Mouse (Mus musculus) intestine, postnatal 0 days (tissue): ENCODE measurements at regions not wholly inside any gene's neighbourhood (a gene's known extent, or its start where the extent isn't known, plus 50 kb on each side); places are given as distances from the start of the nearest gene placed in this dataset.

Experiments
- ATAC-seq: fragments of 200-750 bp; cut with Nextera tagmentation; 2 replicates; pipeline ENCODE4 v1.8.0; 2017; ENCODE audit warnings: mild to moderate bottlenecking, moderate TSS enrichment, moderate library complexity
- H3K27ac ChIP-seq: fragments of 300-500 bp; sonication (generic); 2 replicates; pipeline ENCODE4 v1.5.1; 2014; ENCODE audit warnings: mild to moderate bottlenecking, low read depth, low read length, moderate library complexity
- H3K27me3 ChIP-seq: fragments of 300-500 bp; sonication (generic); replicated peaks from 2 replicates; pipeline ENCODE4 v1.6.1; 2014; ENCODE audit warnings: low read length, mixed read lengths; ENCODE audit not compliant: control insufficient read depth, insufficient read depth
- H3K36me3 ChIP-seq: fragments of 300-500 bp; sonication (generic); 2 replicates; pipeline ENCODE4 v1.6.1; 2014; ENCODE audit warnings: mild to moderate bottlenecking, moderate library complexity; ENCODE audit not compliant: control insufficient read depth, insufficient read depth
- H3K4me1 ChIP-seq: fragments of 300-500 bp; sonication (generic); replicated peaks from 2 replicates; pipeline ENCODE4 v1.6.1; 2014; ENCODE audit warnings: antibody characterized with exemption, low read length, mixed read lengths; ENCODE audit not compliant: control insufficient read depth, insufficient read depth
- H3K4me2 ChIP-seq: fragments of 300-500 bp; sonication (generic); replicated peaks from 2 replicates; pipeline ENCODE4 v1.6.1; 2014; ENCODE audit warnings: low read depth, mild to moderate bottlenecking, moderate library complexity
- H3K4me3 ChIP-seq: fragments of 300-500 bp; sonication (generic); 2 replicates; pipeline ENCODE4 v1.5.1; 2014; ENCODE audit warnings: low read depth, low read length
- H3K9ac ChIP-seq: fragments of 300-500 bp; sonication (generic); 2 replicates; pipeline ENCODE4 v1.6.1; 2014; ENCODE audit warnings: mild to moderate bottlenecking, low read depth, low read length
- H3K9me3 ChIP-seq: fragments of 300-500 bp; sonication (generic); 2 replicates; pipeline ENCODE4 v1.6.1; 2016; ENCODE audit warnings: mixed run types; ENCODE audit not compliant: control insufficient read depth
- CTCF ChIP-seq: sonication (generic); IDR thresholded peaks from 2 replicates; pipeline ENCODE4 v1.5.1; 2016; ENCODE audit warnings: low read depth, mild to moderate bottlenecking, control low read depth, antibody characterized with exemption, moderate library complexity
- WGBS: fragments of 180-500 bp; shearing (Covaris S2); extraction: QIAGEN DNeasy Blood & Tissue Kit; methylation state at CpG from one replicate; pipeline ENCODE4 v1.1.7; 2014; 5-methylcytosine and 5-hydroxymethylcytosine counted together

DNA sequence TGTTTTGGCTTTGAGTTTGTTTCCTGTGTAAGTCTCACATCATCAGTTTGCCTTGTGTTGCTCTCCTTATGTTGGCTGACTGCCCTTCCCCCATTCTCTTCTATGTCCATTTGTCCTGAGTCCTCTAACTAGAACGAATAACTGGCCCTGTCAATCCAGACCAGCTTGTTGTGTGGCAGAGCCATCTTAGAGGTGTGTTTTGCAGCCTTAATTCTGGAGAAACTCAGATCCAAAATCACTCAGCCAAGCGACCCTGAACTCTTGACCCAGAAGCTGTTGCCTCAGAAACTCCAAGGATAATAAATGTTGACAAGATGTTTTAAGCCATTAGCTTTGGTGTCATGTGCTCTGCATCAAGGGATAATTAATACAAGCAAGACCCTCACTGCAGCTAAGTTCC lies 92.9 kb upstream of the Vstm2b start:
- Histone ChIP-seq H3K36me3 (no peaks in the 10 kb centered on the region), H3K9ac (no peak overlapping the region), H3K9me3 (no peaks in the 10 kb centered on the region), H3K4me1 (no peaks in the 10 kb centered on the region), H3K4me2 (no peak overlapping the region), H3K4me3 (no peak overlapping the region), H3K27ac (no peak overlapping the region), H3K27me3 (no peaks in the 10 kb centered on the region)
- no peak for ATAC-seq
- WGBS, result 44% methylated on average over 2 of the region's 2 CpGs
- no peak for TF ChIP-seq CTCF

DNA sequence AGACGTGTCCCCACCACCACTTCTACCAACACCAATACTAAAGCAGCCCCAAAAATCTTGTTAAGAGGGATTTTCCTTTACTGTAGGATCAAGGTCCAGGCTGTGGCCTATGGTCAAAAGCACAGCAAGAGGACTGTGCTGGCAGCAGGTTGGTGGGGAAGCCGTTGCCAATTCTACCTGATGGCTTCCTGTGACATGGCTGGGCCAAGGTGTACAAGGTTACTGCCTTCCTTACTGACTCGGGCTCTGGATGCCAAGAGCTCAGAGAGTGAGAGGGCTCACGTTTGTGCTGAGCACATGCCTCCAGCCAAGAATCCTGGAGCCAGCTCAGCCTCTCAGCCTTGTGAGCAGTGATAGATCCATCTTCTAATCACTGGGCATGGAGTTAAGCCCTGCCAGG lies 92.3 kb upstream of the Vstm2b start:
- TF ChIP-seq CTCF, result no peak
- 69% methylated on average over 4 of the region's 4 CpGs for WGBS

DNA sequence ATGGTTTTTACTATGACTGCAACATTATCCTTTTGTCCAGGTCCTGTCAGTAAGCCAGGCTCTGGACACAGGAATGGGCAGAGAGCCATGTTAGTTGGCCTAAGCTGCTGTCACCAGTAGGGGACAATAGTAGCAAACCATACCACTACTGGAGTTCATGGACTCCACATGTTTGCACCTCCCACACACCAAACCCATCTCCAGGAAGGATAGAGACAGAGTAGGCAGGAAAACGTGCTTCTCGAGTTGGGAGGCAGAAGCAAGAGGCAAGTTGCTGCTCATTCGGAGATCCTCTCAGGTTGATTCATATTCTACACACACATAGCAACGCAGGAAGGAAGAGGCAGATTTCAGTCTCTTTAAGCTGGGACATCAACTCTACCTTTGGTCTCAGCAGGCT lies 85.2 kb upstream of the Vstm2b start:
- Histone ChIP-seq H3K9ac (no peak overlapping the region), H3K36me3 (no peaks in the 10 kb centered on the region), H3K27me3 (no peaks in the 10 kb centered on the region), H3K4me2 (no peak overlapping the region), H3K9me3 (no peaks in the 10 kb centered on the region), H3K4me1 (no peaks in the 10 kb centered on the region), H3K27ac (no peak overlapping the region), H3K4me3 (no peak overlapping the region)
- TF ChIP-seq CTCF, result no peak
- ATAC-seq, result no peak
- WGBS, result 87% methylated on average over 4 of the region's 4 CpGs

More for the DNA sequence above, 92.3 kb upstream of the Vstm2b start:
- H3K27ac ChIP-seq, result no peak overlapping the region
- no peaks in the 10 kb centered on the region for H3K4me1 ChIP-seq
- no peak overlapping the region for H3K4me2 ChIP-seq
- no peak for ATAC-seq
- H3K27me3 ChIP-seq, result no peaks in the 10 kb centered on the region
- no peak overlapping the region for H3K4me3 ChIP-seq
- H3K9me3 ChIP-seq, result no peaks in the 10 kb centered on the region
- H3K9ac ChIP-seq, result no peak overlapping the region
- no peaks in the 10 kb centered on the region for H3K36me3 ChIP-seq

DNA sequence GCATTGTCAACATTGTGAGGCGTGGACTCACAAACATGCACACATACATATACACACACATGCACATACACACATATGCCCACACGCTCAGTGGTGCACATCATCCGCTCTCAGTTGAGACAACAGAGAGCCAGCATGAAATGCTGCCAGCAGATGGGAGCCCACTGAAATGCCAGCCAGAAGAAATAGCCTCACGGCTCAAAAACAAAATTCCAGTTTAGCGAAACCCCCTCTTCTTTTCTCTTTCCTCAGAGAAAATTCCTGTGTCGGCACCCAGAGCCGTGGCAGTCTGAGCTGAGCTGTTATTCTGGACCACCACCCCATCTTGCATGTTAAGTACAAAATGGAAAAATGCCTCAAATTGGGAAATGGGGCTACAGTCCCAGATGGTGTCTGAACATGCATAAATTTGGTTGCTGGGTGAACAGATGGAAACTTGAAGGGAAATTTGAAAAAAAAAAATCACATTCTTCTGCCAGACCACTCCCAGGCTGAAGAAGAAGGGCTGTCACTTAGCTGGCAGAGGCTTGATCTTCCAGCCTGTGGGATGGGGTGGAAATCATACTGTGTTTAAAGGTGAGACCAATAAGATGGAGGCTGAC lies 72.9 kb upstream of the Vstm2b start:
- no peak overlapping the region for H3K4me2 ChIP-seq
- no peak for TF ChIP-seq CTCF
- WGBS, result 82% methylated on average over 7 of the region's 7 CpGs
- H3K4me1 ChIP-seq, result no peaks in the 10 kb centered on the region
- H3K27ac ChIP-seq, result no peak overlapping the region
- no peaks in the 10 kb centered on the region for H3K9me3 ChIP-seq
- H3K36me3 ChIP-seq, result no peaks in the 10 kb centered on the region
- no peak overlapping the region for H3K4me3 ChIP-seq
- no peaks in the 10 kb centered on the region for H3K27me3 ChIP-seq
- H3K9ac ChIP-seq, result no peak overlapping the region
- ATAC-seq, result no peak

DNA sequence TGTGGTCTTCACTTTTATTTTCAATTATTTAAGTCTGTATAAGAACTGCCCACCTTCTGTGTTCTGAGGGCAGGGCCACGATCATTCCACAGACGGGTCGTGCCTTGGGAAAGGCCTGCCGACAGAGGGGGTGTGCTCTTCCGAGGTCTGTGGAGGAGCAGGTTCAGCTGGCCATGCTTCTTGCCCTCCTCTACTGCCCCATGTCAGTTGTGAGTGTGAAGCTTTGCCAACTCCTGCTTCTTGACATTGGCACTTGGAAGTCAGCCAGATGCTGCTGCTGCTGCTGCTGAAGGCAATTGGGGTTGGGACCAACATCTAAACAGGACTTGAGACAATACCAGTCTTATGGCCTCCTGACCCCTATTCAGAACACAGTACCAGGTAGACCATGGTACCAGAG lies 68.6 kb upstream of the Vstm2b start:
- no peak for ATAC-seq
- WGBS, result 90% methylated on average over 5 of the region's 5 CpGs

DNA sequence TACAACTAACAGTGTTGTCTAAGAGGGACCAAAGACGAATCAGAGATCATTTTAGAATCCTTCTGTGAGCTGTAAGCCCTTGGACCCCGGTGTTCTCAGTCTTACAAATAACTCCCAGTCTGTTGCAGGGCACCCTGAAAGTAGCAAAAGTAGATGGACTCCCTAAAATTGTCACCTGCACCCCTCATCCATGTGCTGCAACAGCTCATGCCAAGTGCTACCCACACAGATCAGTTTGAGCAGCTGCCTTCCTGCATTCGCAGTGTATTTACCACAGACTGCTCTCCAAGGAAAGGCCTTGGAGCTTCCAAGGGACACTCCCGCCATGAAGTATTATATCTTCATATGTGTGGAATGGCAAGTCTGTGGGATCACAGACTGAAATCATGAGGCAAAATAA lies 66.5 kb upstream of the Vstm2b start:
- ATAC-seq, result no peak
- WGBS, result 79% methylated on average over 4 of the region's 4 CpGs
- no peak for TF ChIP-seq CTCF
- H3K9ac ChIP-seq, result no peak overlapping the region
- H3K27me3 ChIP-seq, result no peaks in the 10 kb centered on the region
- no peak overlapping the region for H3K27ac ChIP-seq
- no peak overlapping the region for H3K4me3 ChIP-seq
- no peak overlapping the region for H3K4me2 ChIP-seq
- no peaks in the 10 kb centered on the region for H3K4me1 ChIP-seq
- no peaks in the 10 kb centered on the region for H3K9me3 ChIP-seq
- no peaks in the 10 kb centered on the region for H3K36me3 ChIP-seq

More for the DNA sequence above, 68.6 kb upstream of the Vstm2b start:
- Histone ChIP-seq H3K36me3 (no peaks in the 10 kb centered on the region), H3K4me2 (no peak overlapping the region), H3K27me3 (no peaks in the 10 kb centered on the region), H3K4me3 (no peak overlapping the region), H3K9me3 (no peaks in the 10 kb centered on the region), H3K27ac (no peak overlapping the region), H3K4me1 (no peaks in the 10 kb centered on the region), H3K9ac (no peak overlapping the region)
- TF ChIP-seq CTCF, result no peak

DNA sequence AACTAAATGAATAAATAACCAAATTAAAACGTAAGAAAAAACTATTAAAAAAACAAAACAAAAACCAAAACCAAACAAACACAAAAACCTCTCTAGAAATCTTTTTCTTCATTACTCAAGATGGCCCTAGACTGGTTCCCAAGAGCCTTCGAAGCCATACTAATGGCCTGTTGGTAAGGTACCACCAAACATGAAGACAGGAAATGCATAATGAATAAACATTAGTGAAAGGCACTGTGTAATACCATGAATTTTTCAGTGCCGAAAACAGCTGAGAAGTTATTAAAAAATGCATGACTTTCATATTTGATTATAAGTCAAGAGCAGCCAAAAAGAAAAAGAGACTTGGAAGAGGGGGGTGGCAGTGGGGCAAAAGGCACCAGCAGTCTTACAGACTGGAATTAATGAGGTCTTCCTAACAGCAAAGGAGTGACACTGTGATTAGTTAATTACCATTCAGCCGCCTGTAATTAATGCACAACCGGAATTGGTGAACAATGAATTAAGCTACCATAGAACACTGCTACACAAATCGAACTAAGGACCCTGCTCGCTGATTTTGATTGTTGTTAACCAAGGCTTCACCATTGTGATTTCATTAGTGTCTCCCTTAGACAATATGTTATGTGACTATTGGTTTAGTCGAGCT lies 55.7 kb upstream of the Vstm2b start:
- no peak overlapping the region for H3K9ac ChIP-seq
- 80% methylated on average over 8 of the region's 8 CpGs for WGBS
- H3K27me3 ChIP-seq, result no peaks in the 10 kb centered on the region
- H3K4me2 ChIP-seq, result no peak overlapping the region
- no peaks in the 10 kb centered on the region for H3K9me3 ChIP-seq
- TF ChIP-seq CTCF, result no peak
- H3K27ac ChIP-seq, result no peak overlapping the region
- no peaks in the 10 kb centered on the region for H3K4me1 ChIP-seq
- no peak overlapping the region for H3K4me3 ChIP-seq
- H3K36me3 ChIP-seq, result no peaks in the 10 kb centered on the region
- ATAC-seq, result no peak
